20 mouse cellular contexts compared by ENCODE assay signal in genomic region chr6:103753891-103754290, GRCm38 (mm10).
A peak's percentile ranks its signal among the peaks of the same experiment; 100 is the strongest.
DNase-seq lines count a peak whose midpoint lies in the region; ATAC-seq and TF ChIP-seq lines count a peak whose summit lies in the region.
"Had no signal": no experiment of that assay in that cellular context is flagged by ENCODE, and none has a peak within 500 bp of the region (broad histone marks: within the 10 kb centered on the region; RNA-seq: fewer than 3 reads in every experiment).

No protein-coding gene starts in this region.

- no peak overlapping the region for H3K27ac ChIP-seq in liver, postnatal 0 days (ENCODE audit: low read depth)
- H3K27ac ChIP-seq in hindbrain, embryonic 13.5 days: no peak overlapping the region
- H3K27ac ChIP-seq: embryonic facial prominence, embryonic 12.5 days; gastrocnemius, adult 2 months; heart, embryonic 15.5 days; hindbrain, embryonic 10.5 days; liver, embryonic 13.5 days had no signal

- no peak overlapping the region for H3K4me2 ChIP-seq in liver, postnatal 0 days (ENCODE audit: low read depth, low read length)
- H3K4me2 ChIP-seq in myocyte (ENCODE audit: low read depth): no peak overlapping the region
- no peak overlapping the region for H3K4me2 ChIP-seq in hindbrain, embryonic 13.5 days
- H3K4me2 ChIP-seq: embryonic facial prominence, embryonic 12.5 days; heart, embryonic 15.5 days; liver, embryonic 13.5 days had no signal

- no peak for TF ChIP-seq POLR2A in myocyte (IDR thresholded peaks at IDR 0.05; ENCODE audit: insufficient read length, low read depth)

- no peak overlapping the region for H3ac ChIP-seq in myocyte (ENCODE audit: control insufficient read depth, insufficient read length)

- intact Hi-C loops in heart, postnatal 14 days (cut with DNase I): no loop called here

- WGBS in liver, postnatal 0 days (ENCODE audit: insufficient replicate concordance): 55% methylated on average over 4 of the region's 4 CpGs
- 77% methylated on average over 4 of the region's 4 CpGs for WGBS in hindbrain, embryonic 13.5 days

- no peak for ATAC-seq in liver, postnatal 0 days
- ATAC-seq in hindbrain, embryonic 13.5 days (ENCODE audit: low FRiP score): no peak

- no peak for TF ChIP-seq CTCF in liver, postnatal 0 days (IDR thresholded peaks at IDR 0.05; ENCODE audit: low read depth)

- H3K9me3 ChIP-seq in liver, postnatal 0 days (ENCODE audit: low read length): no peaks in the 10 kb centered on the region
- H3K9me3 ChIP-seq in hindbrain, embryonic 13.5 days: no peaks in the 10 kb centered on the region
- H3K9me3 ChIP-seq: embryonic facial prominence, embryonic 12.5 days; heart, embryonic 15.5 days; hindbrain, embryonic 10.5 days; liver, embryonic 13.5 days had no signal

- H3K4me1 ChIP-seq in liver, postnatal 0 days (ENCODE audit: insufficient read depth): no peaks in the 10 kb centered on the region
- peaks cover 6% of the 10 kb centered on the region; the same call in 1 of the 2 replicates for H3K4me1 ChIP-seq in hindbrain, embryonic 13.5 days (replicated peaks)
- H3K4me1 ChIP-seq: embryonic facial prominence, embryonic 12.5 days; heart, embryonic 15.5 days; liver, embryonic 13.5 days had no signal

- DNase-seq in adrenal gland, adult 2 months: peak; percentile 8
- no peak for DNase-seq in adrenal gland, adult 8-10 months
- DNase-seq in liver: peak; percentile 3
- DNase-seq in liver, postnatal 0 days: no peak
- DNase-seq in adrenal gland, postnatal 25 days: peak; percentile 3
- DNase-seq in heart, postnatal 14 days: no peak
- DNase-seq: cerebellum, adult 9-11 months; gastrocnemius, adult 2 months; heart, adult 18-20 months; kidney, adult 8-10 months; left cerebral cortex, postnatal 4 days; liver, embryonic 13.5 days; lung, postnatal 10 days; right cerebral cortex, adult 18-20 months; thymus, adult 2 months had no signal

- no peak overlapping the region for H3K9ac ChIP-seq in liver, postnatal 0 days (replicated peaks)
- H3K9ac ChIP-seq in hindbrain, embryonic 13.5 days: no peak overlapping the region
- H3K9ac ChIP-seq: embryonic facial prominence, embryonic 12.5 days; heart, embryonic 15.5 days; liver, embryonic 13.5 days had no signal

- no peaks in the 10 kb centered on the region for H3K36me3 ChIP-seq in liver, postnatal 0 days (replicated peaks; ENCODE audit: insufficient read depth, low read length)
- H3K36me3 ChIP-seq in myocyte (ENCODE audit: control insufficient read depth, insufficient read depth): no peaks in the 10 kb centered on the region
- H3K36me3 ChIP-seq in hindbrain, embryonic 13.5 days: no peaks in the 10 kb centered on the region
- H3K36me3 ChIP-seq: embryonic facial prominence, embryonic 12.5 days; heart, embryonic 15.5 days; hindbrain, embryonic 10.5 days; liver, embryonic 13.5 days had no signal

- TF ChIP-seq EP300 in liver, postnatal 0 days (IDR thresholded peaks at IDR 0.05; ENCODE audit: low read depth): no peak

- H3K27me3 ChIP-seq in liver, postnatal 0 days (ENCODE audit: insufficient read depth, low read length): no peaks in the 10 kb centered on the region
- H3K27me3 ChIP-seq in myocyte (ENCODE audit: control insufficient read depth, insufficient read depth, insufficient read length): no peaks in the 10 kb centered on the region
- H3K27me3 ChIP-seq in hindbrain, embryonic 13.5 days: no peaks in the 10 kb centered on the region
- H3K27me3 ChIP-seq: embryonic facial prominence, embryonic 12.5 days; heart, embryonic 15.5 days; liver, embryonic 13.5 days had no signal

- H3K79me2 ChIP-seq in myocyte (ENCODE audit: control insufficient read depth, insufficient read depth): no peaks in the 10 kb centered on the region

- no peak overlapping the region for H3K4me3 ChIP-seq in liver, postnatal 0 days (ENCODE audit: low read depth, low read length)
- no peak overlapping the region for H3K4me3 ChIP-seq in myocyte
- no peak overlapping the region for H3K4me3 ChIP-seq in hindbrain, embryonic 13.5 days
- H3K4me3 ChIP-seq: embryonic facial prominence, embryonic 12.5 days; gastrocnemius, adult 2 months; heart, embryonic 15.5 days; hindbrain, embryonic 10.5 days; liver, embryonic 13.5 days had no signal

TF ChIP-seq in myocyte, 11 proteins besides CTCF, POLR2A, EP300 and RAD21:
- TF ChIP-seq POLR2AphosphoS2 (IDR thresholded peaks at IDR 0.05; ENCODE audit: insufficient read length, low read depth) (no peak), REST (IDR thresholded peaks at IDR 0.05; ENCODE audit: insufficient read depth, insufficient read length) (peak; percentile 72)

Comparison
In these comparisons a context has a peak if more than half of its experiments do, and no peak if none do; other contexts are left out.
1. DNase-seq: peak in adrenal gland, adult 2 months (single experiment), liver (single experiment) and adrenal gland, postnatal 25 days (single experiment); none in adrenal gland, adult 8-10 months (single experiment), liver, postnatal 0 days (single experiment) and heart, postnatal 14 days (0 of 2).